Mouse (Mus musculus) ES-Bruce4 (cell line): ENCODE results near the gene Plppr3.

Source experiments
- CTCF ChIP-seq: IDR thresholded peaks from one replicate; pipeline ENCODE4 v1.8.1; 2011; ENCODE audit warnings: low read depth, low read length
- EP300 ChIP-seq: IDR thresholded peaks from 2 replicates; pipeline ENCODE4 v1.6.1; 2011; ENCODE audit warnings: low read depth, low read length; ENCODE audit not compliant: insufficient read depth

DNA sequence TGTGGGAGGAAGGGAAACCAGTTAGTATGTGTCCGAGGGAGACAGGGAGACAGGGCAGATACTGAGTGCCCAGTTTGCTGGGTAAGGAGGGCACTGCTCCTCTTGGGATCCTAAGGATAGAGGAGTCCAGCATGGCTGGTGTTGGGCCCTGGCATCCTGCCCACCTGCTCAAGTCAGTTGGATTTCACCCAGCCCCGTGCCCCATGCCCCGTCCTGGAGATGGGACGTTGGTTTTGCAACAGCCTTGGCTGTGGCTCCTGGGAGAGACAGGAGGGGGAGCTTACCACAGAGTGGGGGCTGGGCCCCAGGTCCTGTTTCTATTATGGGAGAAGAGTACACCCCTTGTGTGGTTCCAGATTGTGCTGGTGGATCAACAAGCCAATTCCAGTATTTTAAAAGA is 10.0 kb upstream of the Plppr3 start:
- TF ChIP-seq CTCF (no peak), EP300 (no peak)
